Mouse (Mus musculus): Measurements from ENCODE around the gene Plscr2.

DNA sequence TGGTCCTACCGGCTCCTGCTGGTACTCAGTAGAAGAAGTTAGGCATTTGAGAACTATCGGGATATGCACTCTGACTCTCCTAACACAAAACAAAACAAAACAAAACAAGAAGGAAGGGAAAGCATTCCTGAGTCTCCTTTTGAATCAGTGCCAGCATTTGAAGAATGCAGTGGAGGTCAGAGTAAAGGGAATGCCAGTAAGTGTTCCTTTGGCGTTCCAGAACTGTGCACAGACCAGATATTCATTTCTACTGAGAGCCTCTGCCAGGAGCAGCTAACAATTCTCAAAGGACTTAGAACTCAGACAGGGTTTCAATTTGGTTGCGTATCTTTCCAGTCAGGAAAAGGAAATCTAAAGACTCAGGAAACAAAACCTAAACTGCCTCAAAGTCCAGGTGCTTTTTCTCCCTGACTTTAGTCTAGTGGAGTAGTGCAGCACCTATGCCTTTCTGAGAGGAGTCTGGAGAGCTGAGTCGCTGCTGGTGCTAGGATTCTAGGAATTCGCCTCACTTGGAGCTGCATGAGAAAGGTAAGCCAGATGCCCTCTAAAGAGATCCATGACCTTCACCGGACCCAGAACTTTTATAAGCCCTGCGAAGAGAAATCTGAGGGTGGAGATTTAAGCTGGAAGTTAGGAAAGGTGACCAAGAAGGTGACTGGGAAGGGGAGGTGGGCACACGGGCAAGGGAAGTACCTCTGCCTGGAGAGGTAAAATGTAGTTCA is at the start of gene Plscr2:
- TF ChIP-seq CTCF (IDR thresholded peaks at IDR 0.05; ENCODE audit: insufficient read depth, low read length) (no peak), POLR2A (IDR thresholded peaks at IDR 0.05; ENCODE audit: borderline replicate concordance, extremely low read depth, low read depth, low read length) (no peak)

Measured in lung, adult 2 months (tissue).